Mouse (Mus musculus): Measurements from ENCODE around the gene Podxl2. TPM values are rescaled to one million over a fixed set of nuclear protein-coding genes. Genes with fewer than 3 reads are reported as not detected.

The Podxl2 gene
- polyA plus RNA-seq, 1 experiment from 2014 or later, result 54.2 TPM

GRCm38 (mm10) chr6:88821901-88822300, 52.9 kb downstream of the Podxl2 start:
- 68% methylated on average over 11 of the region's 11 CpGs for WGBS
- H3K9me3 ChIP-seq (replicated peaks; ENCODE audit: low read length), result no peaks in the 10 kb centered on the region
- H3K27ac ChIP-seq, result no peak overlapping the region
- H3K36me3 ChIP-seq (ENCODE audit: insufficient read depth, low read length), result no peaks in the 10 kb centered on the region
- no peak for TF ChIP-seq CTCF (IDR thresholded peaks at IDR 0.05; ENCODE audit: low read depth)
- DNase-seq (ENCODE audit: low spot score) (no peak), ATAC-seq (replicated peaks; ENCODE audit: low FRiP score, low read depth) (no peak)
- H3K4me3 ChIP-seq (replicated peaks; ENCODE audit: low read depth, low read length), result no peak overlapping the region
- H3K9ac ChIP-seq (ENCODE audit: low read depth, low read length), result no peak overlapping the region
- H3K4me2 ChIP-seq (ENCODE audit: low read length), result no peak overlapping the region
- H3K4me1 ChIP-seq (replicated peaks; ENCODE audit: insufficient read depth, low read length), result no peaks in the 10 kb centered on the region
- H3K27me3 ChIP-seq (ENCODE audit: insufficient read depth, low read length), result no peaks in the 10 kb centered on the region

- Histone ChIP-seq H3K4me2 (ENCODE audit: low read length) (no peak overlapping the region), H3K27ac (no peak overlapping the region), H3K4me1 (replicated peaks; ENCODE audit: insufficient read depth, low read length) (no peaks in the 10 kb centered on the region), H3K9ac (ENCODE audit: low read depth, low read length) (no peak overlapping the region), H3K4me3 (replicated peaks; ENCODE audit: low read depth, low read length) (no peak overlapping the region), H3K27me3 (ENCODE audit: insufficient read depth, low read length) (no peaks in the 10 kb centered on the region), H3K9me3 (replicated peaks; ENCODE audit: low read length) (no peaks in the 10 kb centered on the region), H3K36me3 (ENCODE audit: insufficient read depth, low read length) (no peaks in the 10 kb centered on the region)
- DNase-seq (ENCODE audit: low spot score) (no peak), ATAC-seq (replicated peaks; ENCODE audit: low FRiP score, low read depth) (no peak)
- 94% methylated on average over 6 of the region's 6 CpGs for WGBS
- TF ChIP-seq CTCF (IDR thresholded peaks at IDR 0.05; ENCODE audit: low read depth), result no peak
Measured at GRCm38 (mm10) chr6:88821294-88821693, 53.5 kb downstream of the Podxl2 start.

GRCm38 (mm10) chr6:88820853-88821252, 54.0 kb downstream of the Podxl2 start:
- H3K4me2 ChIP-seq (ENCODE audit: low read length), result no peak overlapping the region
- H3K9ac ChIP-seq (ENCODE audit: low read depth, low read length), result no peak overlapping the region
- no peaks in the 10 kb centered on the region for H3K4me1 ChIP-seq (replicated peaks; ENCODE audit: insufficient read depth, low read length)
- no peaks in the 10 kb centered on the region for H3K27me3 ChIP-seq (ENCODE audit: insufficient read depth, low read length)
- WGBS, result 14% methylated on average over 3 of the region's 3 CpGs
- H3K4me3 ChIP-seq (replicated peaks; ENCODE audit: low read depth, low read length), result no peak overlapping the region
- TF ChIP-seq CTCF (IDR thresholded peaks at IDR 0.05; ENCODE audit: low read depth), result no peak
- no peak for DNase-seq (ENCODE audit: low spot score)
- H3K36me3 ChIP-seq (ENCODE audit: insufficient read depth, low read length), result no peaks in the 10 kb centered on the region
- no peak overlapping the region for H3K27ac ChIP-seq
- ATAC-seq (replicated peaks; ENCODE audit: low FRiP score, low read depth), result no peak
- H3K9me3 ChIP-seq (replicated peaks; ENCODE audit: low read length), result no peaks in the 10 kb centered on the region

- no peak overlapping the region for H3K4me2 ChIP-seq (ENCODE audit: low read length)
- no peak for DNase-seq (ENCODE audit: low spot score)
- TF ChIP-seq CTCF (IDR thresholded peaks at IDR 0.05; ENCODE audit: low read depth), result no peak
- no peaks in the 10 kb centered on the region for H3K9me3 ChIP-seq (replicated peaks; ENCODE audit: low read length)
- ATAC-seq (replicated peaks; ENCODE audit: low FRiP score, low read depth), result no peak
- no peak overlapping the region for H3K4me3 ChIP-seq (replicated peaks; ENCODE audit: low read depth, low read length)
- 73% methylated on average over 3 of the region's 3 CpGs for WGBS
- H3K9ac ChIP-seq (ENCODE audit: low read depth, low read length), result 0 out of 2 replicates have a peak overlapping the region, but pooled peaks have one; percentile 13
- H3K27ac ChIP-seq, result no peak overlapping the region
- H3K4me1 ChIP-seq (replicated peaks; ENCODE audit: insufficient read depth, low read length), result no peaks in the 10 kb centered on the region; the same call in 1 of the 2 replicates
- H3K36me3 ChIP-seq (ENCODE audit: insufficient read depth, low read length), result no peaks in the 10 kb centered on the region
- H3K27me3 ChIP-seq (ENCODE audit: insufficient read depth, low read length), result no peaks in the 10 kb centered on the region
Measured at GRCm38 (mm10) chr6:88816913-88817312, 57.9 kb downstream of the Podxl2 start.

- Histone ChIP-seq H3K27ac (no peak overlapping the region), H3K4me1 (replicated peaks; ENCODE audit: insufficient read depth, low read length) (peaks cover 3% of the 10 kb centered on the region; the same call in 1 of the 2 replicates), H3K9me3 (replicated peaks; ENCODE audit: low read length) (no peaks in the 10 kb centered on the region), H3K9ac (ENCODE audit: low read depth, low read length) (no peak overlapping the region), H3K4me3 (replicated peaks; ENCODE audit: low read depth, low read length) (no peak overlapping the region), H3K27me3 (ENCODE audit: insufficient read depth, low read length) (no peaks in the 10 kb centered on the region), H3K4me2 (ENCODE audit: low read length) (no peak overlapping the region), H3K36me3 (ENCODE audit: insufficient read depth, low read length) (no peaks in the 10 kb centered on the region)
- ATAC-seq (replicated peaks; ENCODE audit: low FRiP score, low read depth) (no peak), DNase-seq (ENCODE audit: low spot score) (no peak)
- no peak for TF ChIP-seq CTCF (IDR thresholded peaks at IDR 0.05; ENCODE audit: low read depth)
- 86% methylated on average over 3 of the region's 3 CpGs for WGBS
Measured at GRCm38 (mm10) chr6:88815489-88815888, 59.4 kb downstream of the Podxl2 start.

- Histone ChIP-seq H3K9me3 (replicated peaks; ENCODE audit: low read length) (no peaks in the 10 kb centered on the region), H3K27me3 (ENCODE audit: insufficient read depth, low read length) (no peaks in the 10 kb centered on the region), H3K4me2 (ENCODE audit: low read length) (no peak overlapping the region), H3K27ac (no peak overlapping the region), H3K4me3 (replicated peaks; ENCODE audit: low read depth, low read length) (no peak overlapping the region), H3K36me3 (ENCODE audit: insufficient read depth, low read length) (no peaks in the 10 kb centered on the region), H3K4me1 (replicated peaks; ENCODE audit: insufficient read depth, low read length) (peaks cover 3% of the 10 kb centered on the region; the same call in 1 of the 2 replicates), H3K9ac (ENCODE audit: low read depth, low read length) (no peak overlapping the region)
- no peak for TF ChIP-seq CTCF (IDR thresholded peaks at IDR 0.05; ENCODE audit: low read depth)
- ATAC-seq (replicated peaks; ENCODE audit: low FRiP score, low read depth) (no peak), DNase-seq (ENCODE audit: low spot score) (no peak)
- 81% methylated on average over 3 of the region's 3 CpGs for WGBS
Measured at GRCm38 (mm10) chr6:88815036-88815435, 59.8 kb downstream of the Podxl2 start.

- no peak overlapping the region for H3K4me2 ChIP-seq (ENCODE audit: low read length)
- H3K36me3 ChIP-seq (ENCODE audit: insufficient read depth, low read length), result no peaks in the 10 kb centered on the region
- H3K27me3 ChIP-seq (ENCODE audit: insufficient read depth, low read length), result no peaks in the 10 kb centered on the region
- H3K9ac ChIP-seq (ENCODE audit: low read depth, low read length), result no peak overlapping the region
- DNase-seq (ENCODE audit: low spot score), result no peak
- 70% methylated on average over 10 of the region's 10 CpGs for WGBS
- ATAC-seq (replicated peaks; ENCODE audit: low FRiP score, low read depth), result no peak
- H3K4me1 ChIP-seq (replicated peaks; ENCODE audit: insufficient read depth, low read length), result peaks cover 3% of the 10 kb centered on the region; the same call in 1 of the 2 replicates
- no peak overlapping the region for H3K4me3 ChIP-seq (replicated peaks; ENCODE audit: low read depth, low read length)
- no peak overlapping the region for H3K27ac ChIP-seq
- no peaks in the 10 kb centered on the region for H3K9me3 ChIP-seq (replicated peaks; ENCODE audit: low read length)
- TF ChIP-seq CTCF (IDR thresholded peaks at IDR 0.05; ENCODE audit: low read depth), result no peak
Measured at GRCm38 (mm10) chr6:88813832-88814231, 61.0 kb downstream of the Podxl2 start.
